Mouse (Mus musculus) bone marrow macrophage, adult 2 months (primary cell): ENCODE data around the gene Fxr2. TPM values are rescaled to one million over a fixed set of nuclear protein-coding genes. Genes with fewer than 3 reads are reported as not detected.

Experiments
- H3K27ac ChIP-seq: 2 replicates; pipeline ENCODE4 v1.5.1; 2012; ENCODE audit warnings: low read depth, low read length; ENCODE audit not compliant: insufficient read depth
- H3K4me1 ChIP-seq: 2 replicates; pipeline ENCODE4 v1.6.1; 2012; ENCODE audit warnings: low read length; ENCODE audit not compliant: control insufficient read depth, insufficient read depth
- H3K4me3 ChIP-seq: 2 replicates; pipeline ENCODE4 v1.5.1; 2012; ENCODE audit warnings: mild to moderate bottlenecking, low read length, moderate library complexity; ENCODE audit not compliant: insufficient read depth
- CTCF ChIP-seq: IDR thresholded peaks from 2 replicates; pipeline ENCODE4 v1.5.1; 2012; ENCODE audit warnings: low read depth, mild to moderate bottlenecking, low read length, moderate library complexity
- POLR2A ChIP-seq: IDR thresholded peaks from 2 replicates; pipeline ENCODE4 v1.6.1; 2012; ENCODE audit warnings: mild to moderate bottlenecking, low read depth, low read length, borderline replicate concordance
- polyA plus RNA-seq: library from polyadenylated mRNA; stranded (reverse); fragments of >200 nt; gene quantifications from 2 replicates; pipeline ENCODE4 v1.2.4, GENCODE M21; 2012; ENCODE audit not compliant: missing spikeins, insufficient read depth, insufficient read length

Gene Fxr2
- polyA plus RNA-seq, 1 experiment: 54.1 TPM

DNA sequence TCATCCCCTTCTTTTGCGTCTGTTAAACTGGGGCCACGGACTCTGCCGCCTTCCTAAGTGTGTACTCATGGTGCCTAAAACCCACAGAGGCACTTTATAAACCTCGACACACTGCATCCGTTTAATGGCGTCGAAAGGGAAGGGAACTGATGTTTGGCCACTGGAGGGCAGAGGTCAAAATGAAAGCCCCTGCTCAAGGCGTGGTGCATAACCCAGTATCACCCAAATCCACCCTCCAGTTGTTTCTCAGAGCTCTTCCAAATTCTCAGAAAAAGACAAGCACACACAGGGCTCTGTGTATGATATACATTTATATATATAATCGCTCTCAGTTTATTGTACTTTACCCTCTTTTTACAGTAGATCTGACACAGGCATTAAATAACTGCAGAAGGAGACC lies 33.4 kb upstream of the Fxr2 start:
- peaks cover 7% of the 10 kb centered on the region for H3K4me1 ChIP-seq

DNA sequence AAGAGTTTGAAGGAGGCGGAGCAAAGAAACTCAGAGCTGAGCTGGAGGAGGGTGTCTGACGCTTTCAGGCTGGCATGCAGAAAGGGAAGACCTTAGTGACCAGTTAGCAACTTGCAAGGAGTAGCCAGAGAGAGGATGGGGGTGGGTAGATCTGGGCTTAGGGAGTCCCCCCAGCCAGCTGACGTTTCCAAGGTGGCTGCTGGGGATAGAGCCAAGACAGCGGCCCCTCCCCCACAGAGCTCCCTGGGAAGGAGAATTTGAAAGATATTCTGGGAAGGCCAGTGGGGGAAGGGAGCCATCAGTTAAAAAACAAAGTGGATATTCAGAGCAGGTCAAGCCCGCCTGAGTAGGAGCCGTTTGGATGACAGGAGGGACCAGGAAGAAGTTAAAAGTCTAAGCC lies 32.7 kb upstream of the Fxr2 start:
- Histone ChIP-seq H3K4me3 (no peak overlapping the region), H3K27ac (no peak overlapping the region)

More for the DNA sequence above, 33.4 kb upstream of the Fxr2 start:
- Histone ChIP-seq H3K4me3 (no peak overlapping the region), H3K27ac (no peak overlapping the region)
- no peak for TF ChIP-seq CTCF
- no peak for TF ChIP-seq POLR2A

DNA sequence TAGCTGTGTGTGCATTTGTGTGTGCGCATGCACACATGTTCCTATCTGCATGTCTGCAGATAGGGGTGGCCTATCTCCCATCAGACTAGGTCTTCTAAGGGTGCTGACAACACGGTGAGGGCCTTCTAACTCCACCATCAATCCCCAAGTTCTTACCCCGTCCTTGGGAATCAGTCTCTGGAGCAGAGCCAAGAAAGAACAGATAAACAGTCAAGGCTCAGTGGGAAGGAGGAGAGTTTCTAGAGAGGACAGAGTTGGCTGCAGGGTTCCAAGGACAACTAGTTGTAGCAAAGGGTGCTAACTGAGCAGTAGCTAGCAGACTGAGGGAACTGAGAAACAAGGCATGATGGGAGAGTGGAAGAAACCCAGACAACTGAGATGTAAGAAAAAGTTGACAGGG lies 31.0 kb upstream of the Fxr2 start:
- H3K4me3 ChIP-seq: no peak overlapping the region
- H3K4me1 ChIP-seq: no peaks in the 10 kb centered on the region
- H3K27ac ChIP-seq: no peak overlapping the region
- TF ChIP-seq POLR2A: no peak

More for the DNA sequence above, 32.7 kb upstream of the Fxr2 start:
- peaks cover 7% of the 10 kb centered on the region for H3K4me1 ChIP-seq
- TF ChIP-seq POLR2A (no peak), CTCF (no peak)

DNA sequence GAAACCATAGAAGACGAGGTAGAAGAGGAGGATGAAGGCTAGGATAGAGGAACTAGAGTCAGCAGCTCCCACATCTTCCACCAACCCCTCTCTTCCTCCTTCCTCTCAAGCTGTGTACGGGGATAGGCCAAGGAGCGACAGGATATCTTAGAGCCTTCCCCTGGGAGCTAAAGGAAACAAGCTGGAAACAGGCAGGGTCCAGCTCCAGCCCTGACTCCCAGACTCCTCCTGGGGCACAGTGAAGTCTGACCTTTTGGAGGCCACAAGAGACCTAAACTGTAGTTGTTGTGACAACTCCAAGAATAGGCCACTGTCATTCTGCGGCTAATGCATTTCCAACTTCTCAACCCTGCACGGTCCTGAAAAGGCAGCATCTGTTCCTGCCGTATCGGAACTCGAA lies 29.3 kb upstream of the Fxr2 start:
- Histone ChIP-seq H3K4me3 (no peak overlapping the region), H3K27ac (no peak overlapping the region), H3K4me1 (no peaks in the 10 kb centered on the region)
- no peak for TF ChIP-seq POLR2A
- no peak for TF ChIP-seq CTCF

DNA sequence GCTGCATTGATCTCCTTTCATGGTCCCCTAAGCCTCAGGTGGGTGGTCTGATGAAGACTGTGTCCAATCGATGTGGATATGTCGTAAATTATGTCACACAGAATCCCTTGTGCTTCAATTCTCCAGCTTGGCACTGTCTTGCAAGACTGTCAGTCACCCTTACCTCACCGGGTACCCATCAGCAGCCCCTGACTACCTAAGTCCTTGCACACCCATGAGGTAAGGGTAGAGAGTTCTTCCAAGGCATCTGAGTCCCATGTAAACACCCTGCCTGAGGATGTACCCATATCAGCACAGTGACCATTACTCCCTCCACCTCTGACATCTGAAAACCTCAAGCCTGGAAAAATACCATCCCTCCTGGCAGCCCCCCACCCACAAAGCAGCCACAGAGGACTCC lies 28.4 kb upstream of the Fxr2 start:
- Histone ChIP-seq H3K4me1 (no peaks in the 10 kb centered on the region), H3K4me3 (no peak overlapping the region), H3K27ac (no peak overlapping the region)
- no peak for TF ChIP-seq POLR2A
- no peak for TF ChIP-seq CTCF

DNA sequence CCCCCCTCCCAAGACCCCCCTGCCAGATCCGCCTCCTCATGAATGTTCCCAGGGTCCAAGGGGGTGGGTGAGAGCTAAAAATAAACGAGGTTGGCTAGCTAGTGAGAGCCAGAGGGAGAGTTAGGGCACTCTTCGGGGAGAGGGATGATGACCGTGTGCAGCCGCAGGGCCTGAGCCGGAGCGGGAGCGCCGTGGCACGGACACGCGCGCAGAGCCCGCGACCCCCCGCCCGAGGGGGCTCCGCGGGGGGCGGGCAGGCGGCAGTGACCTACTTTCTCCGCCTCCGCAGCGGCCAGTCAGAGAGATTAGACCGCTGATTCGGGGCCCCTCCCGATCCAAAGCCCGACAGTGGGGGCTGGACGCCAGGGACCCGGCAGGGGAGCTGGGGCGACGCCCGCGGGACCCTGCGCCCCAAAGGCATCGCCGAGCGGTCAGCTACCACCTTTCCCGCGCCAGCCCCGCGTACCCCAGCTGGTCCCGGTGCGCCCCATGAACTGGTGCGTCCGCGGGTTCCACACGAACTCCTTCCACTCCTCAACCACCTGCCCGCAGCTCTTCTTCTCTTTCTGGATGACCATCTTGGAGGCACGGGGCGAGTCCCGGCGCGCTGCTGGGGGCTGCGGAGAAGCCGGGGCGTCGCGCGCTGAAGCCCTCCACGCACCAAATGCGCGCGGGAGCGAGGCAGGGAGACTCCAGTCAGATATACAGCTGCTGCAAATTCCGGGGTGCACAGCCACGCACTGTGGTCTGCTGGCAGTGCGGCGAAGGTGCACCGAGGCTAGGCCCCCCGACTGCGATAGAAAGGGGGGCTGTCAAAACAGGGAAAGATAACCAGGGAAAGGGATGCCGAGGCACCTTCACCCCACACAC lies 27.8 kb upstream of the Fxr2 start:
- Histone ChIP-seq H3K27ac (no peak overlapping the region), H3K4me3 (peak overlapping the region; percentile 61), H3K4me1 (no peaks in the 10 kb centered on the region)
- no peak for TF ChIP-seq CTCF
- no peak for TF ChIP-seq POLR2A

DNA sequence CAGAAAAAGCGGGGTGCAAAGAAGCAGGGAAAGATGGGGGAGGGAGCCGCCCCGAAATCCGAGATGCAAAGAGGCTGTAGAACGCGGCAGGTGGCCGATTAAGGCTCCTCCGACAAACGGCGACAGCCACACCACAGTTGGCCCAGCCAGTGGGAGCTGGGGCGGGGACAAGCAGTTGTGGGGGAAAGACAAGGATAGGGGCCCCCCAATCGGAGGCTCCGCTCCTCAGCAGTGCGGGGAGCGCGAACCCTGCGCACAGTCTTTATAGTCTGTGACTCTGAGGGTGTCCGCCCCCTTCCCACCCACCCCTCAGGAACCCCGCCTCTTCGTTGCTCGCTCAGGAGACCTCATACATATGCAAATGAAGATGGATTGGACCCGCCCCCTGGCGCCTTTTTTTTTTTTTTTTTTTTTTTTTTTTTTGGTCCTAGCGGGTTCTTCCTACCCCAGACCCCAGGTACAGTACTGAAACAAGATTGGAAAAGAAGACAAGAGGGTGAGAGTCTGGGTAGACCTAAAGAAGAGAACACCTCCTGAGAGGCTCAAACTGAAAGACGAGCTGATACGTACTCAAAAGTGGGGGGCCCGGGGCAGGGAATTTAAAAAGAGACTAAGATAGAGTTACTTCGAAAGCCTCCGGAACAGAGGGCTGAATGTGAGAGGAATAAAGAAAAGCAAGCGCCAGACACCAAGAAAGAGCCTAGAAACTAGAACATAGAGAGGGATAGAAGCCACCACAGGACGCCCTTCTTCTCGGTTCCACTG lies 26.9 kb upstream of the Fxr2 start, which contains the start of gene Atp1b2:
TSS of gene Atp1b2 (minus strand) at position 217 of the 765 bp plus-strand sequence.
- TF ChIP-seq CTCF (no peak), POLR2A (peak; percentile 49; the same call in 1 of the 2 replicates)
- H3K4me3 ChIP-seq: peak within 1 kb of the TSS; percentile 61
- no peak within 1 kb of the TSS for H3K27ac ChIP-seq
- no peaks in the 10 kb centered on the region for H3K4me1 ChIP-seq

DNA sequence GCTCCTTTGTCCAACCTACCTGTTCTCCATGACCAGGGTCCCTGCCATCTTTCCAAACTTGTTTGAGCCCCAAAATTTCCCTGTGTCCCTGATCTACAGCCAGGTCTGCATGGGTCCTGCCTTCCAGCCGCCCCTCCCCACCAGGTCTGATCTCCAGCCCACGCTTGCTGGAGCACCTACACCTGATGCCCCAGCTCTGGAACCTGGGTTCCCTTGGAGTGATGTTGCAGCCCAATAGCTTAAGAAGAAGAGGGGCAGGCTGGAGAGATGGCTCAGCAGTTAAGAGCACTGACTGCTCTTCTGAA lies 26.3 kb upstream of the Fxr2 start:
- Histone ChIP-seq H3K27ac (no peak overlapping the region), H3K4me3 (peak overlapping the region; percentile 50), H3K4me1 (no peaks in the 10 kb centered on the region)
- TF ChIP-seq CTCF (no peak), POLR2A (no peak)

DNA sequence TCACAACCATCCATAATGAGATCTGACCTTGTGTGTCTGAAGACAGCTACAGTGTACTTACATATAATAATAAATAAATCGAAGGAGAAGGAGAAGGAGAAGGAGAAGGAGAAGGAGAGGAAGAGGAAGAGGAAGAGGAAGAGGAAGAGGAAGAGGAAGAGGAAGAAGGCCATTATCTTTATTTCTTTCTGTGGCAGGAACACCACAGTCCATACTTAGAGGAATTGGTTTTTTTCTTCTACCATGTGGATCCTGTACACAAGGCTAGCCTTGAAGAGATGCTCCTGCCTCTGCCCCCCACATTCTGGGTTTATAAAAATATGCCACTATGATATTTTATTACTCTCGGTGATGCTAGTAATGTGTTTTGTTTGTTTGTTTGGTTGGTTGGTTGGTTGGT lies 26.0 kb upstream of the Fxr2 start:
- no peak for TF ChIP-seq CTCF
- TF ChIP-seq POLR2A: no peak
- Histone ChIP-seq H3K4me3 (no peak overlapping the region), H3K4me1 (no peaks in the 10 kb centered on the region), H3K27ac (no peak overlapping the region)

DNA sequence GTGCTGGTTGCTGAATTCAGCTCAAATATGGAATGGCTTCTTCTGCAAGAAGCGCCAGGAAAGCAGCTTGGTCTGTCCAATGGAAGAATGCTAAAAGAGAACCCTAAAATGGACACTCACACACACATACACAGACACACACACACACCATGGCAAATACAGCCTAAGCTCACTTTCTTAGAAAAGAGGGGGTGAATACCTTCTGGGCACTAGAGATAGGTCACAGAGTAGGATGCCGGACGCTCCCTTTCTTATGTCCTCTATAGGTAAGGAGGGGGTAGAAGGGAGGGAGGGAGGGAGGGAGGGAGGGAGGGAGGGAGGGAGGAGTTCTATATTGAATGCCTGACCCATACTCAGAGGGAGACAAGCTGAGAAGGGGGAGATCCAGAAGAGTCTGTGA lies 24.3 kb upstream of the Fxr2 start:
- Histone ChIP-seq H3K4me3 (no peak overlapping the region), H3K4me1 (no peaks in the 10 kb centered on the region), H3K27ac (no peak overlapping the region)
- TF ChIP-seq CTCF: no peak
- TF ChIP-seq POLR2A: no peak
